Mouse (Mus musculus): ENCODE measurements at regions not wholly inside any gene's neighbourhood (a gene's known extent, or its start where the extent isn't known, plus 50 kb on each side); places are given as distances from the start of the nearest gene placed in this dataset.
"Not testable (repeated sequence)": the region's sequence is repeated elsewhere in the genome, so short reads cannot be mapped to it uniquely, and the experiment has no call there.

DNA sequence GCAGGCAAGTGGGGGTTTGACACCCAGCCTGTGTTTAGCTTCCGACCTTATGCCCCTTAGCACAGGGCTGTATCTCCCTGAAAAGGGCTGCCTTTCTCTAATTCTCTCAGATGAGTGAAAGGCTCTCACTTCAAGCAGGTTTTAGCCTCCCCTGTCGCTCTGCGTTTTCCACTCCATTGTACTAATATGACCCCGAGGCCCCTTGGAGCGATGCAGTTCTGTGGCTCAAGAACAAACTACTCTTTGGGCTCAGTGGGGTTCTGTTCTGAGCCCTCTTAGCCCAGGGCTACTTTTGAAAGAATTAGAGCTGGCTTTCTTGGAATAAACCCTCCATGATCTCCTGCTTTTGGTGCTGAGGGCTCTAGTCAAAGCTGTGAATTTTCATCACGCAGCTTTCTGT lies 53.4 kb upstream of the Castor2 start:
- intact Hi-C loops (cut with DNase I): no loop called here
- DNase-seq (ENCODE audit: low spot score in 2 of 2): no peak

GRCm38 (mm10) chr5:134042938-134043337 lies 56.6 kb upstream of the Castor2 start:
- DNase-seq (ENCODE audit: low spot score in 2 of 2); intact Hi-C loops (cut with DNase I): not testable (repeated sequence)

- peak; percentile 23 to 39 for DNase-seq (ENCODE audit: low spot score in 2 of 2)
- intact Hi-C loops (cut with DNase I): no loop called here
Measured at GRCm38 (mm10) chr5:134027316-134027966, 72.1 kb upstream of the Castor2 start.

- DNase-seq (ENCODE audit: low spot score in 2 of 2): no peak
- intact Hi-C loops (cut with DNase I): loop anchor here (10.0 kb wide), 1 partner anchor 1785 kb away; no protein-coding TSS in a partner anchor
Measured at GRCm38 (mm10) chr5:134019651-134020432, 79.7 kb upstream of the Castor2 start.

- peak; percentile 6 to 26 for DNase-seq (ENCODE audit: low spot score in 2 of 2)
- intact Hi-C loops (cut with DNase I): loop anchor here (10.0 kb wide), 1 partner anchor 1780 kb away; no protein-coding TSS in a partner anchor
Measured at GRCm38 (mm10) chr5:134014257-134015163, 85.0 kb upstream of the Castor2 start.

GRCm38 (mm10) chr5:134013206-134013605 lies 86.3 kb upstream of the Castor2 start:
- DNase-seq (ENCODE audit: low spot score in 2 of 2): no peak
- intact Hi-C loops (cut with DNase I): loop anchor here (10.0 kb wide), 1 partner anchor 1778 kb away; no protein-coding TSS in a partner anchor

- intact Hi-C loops (cut with DNase I): loop anchor here (10.0 kb wide), 3 partner anchors 205 to 1775 kb away; partner anchors contain the start of gene Auts2
- DNase-seq (ENCODE audit: low spot score in 2 of 2): no peak
Measured at GRCm38 (mm10) chr5:134009843-134010242, 89.7 kb upstream of the Castor2 start.

DNA sequence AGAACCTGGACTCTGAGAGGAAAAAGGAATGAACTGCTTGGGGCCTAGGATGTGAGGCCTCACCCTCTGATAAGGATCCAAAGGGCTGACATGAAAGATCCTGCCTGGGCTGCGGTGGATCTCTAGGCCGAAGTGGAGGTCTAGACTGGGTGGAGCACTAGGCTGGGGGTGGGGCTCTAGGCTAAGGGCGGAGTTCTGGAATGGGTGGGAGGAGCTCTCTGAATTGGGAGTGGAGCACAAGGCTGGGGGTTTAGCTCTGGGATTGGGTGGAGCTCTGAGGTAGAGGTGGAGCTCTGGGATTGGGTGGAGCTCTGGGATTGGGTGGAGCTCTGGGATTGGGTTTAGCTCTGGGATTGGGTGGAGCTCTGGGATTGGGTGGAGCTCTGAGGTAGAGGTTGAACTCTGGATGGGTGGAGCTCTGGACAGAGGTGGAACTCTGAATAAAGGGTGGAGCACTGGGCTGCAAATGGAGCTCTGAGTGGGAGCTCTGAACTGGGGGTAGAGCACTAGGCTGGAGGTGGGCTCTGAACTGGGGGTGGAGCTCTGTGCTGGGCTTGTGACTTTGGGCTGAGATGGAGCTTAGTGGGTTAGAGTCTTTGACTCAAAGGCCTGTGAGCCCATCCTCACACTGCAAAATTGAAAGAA lies 92.3 kb upstream of the Castor2 start:
- no peak for DNase-seq (ENCODE audit: low spot score in 2 of 2)
- intact Hi-C loops (cut with DNase I): loop anchor here (10.0 kb wide), 2 partner anchors 202 to 1462 kb away; partner anchors contain the start of gene Auts2

DNA sequence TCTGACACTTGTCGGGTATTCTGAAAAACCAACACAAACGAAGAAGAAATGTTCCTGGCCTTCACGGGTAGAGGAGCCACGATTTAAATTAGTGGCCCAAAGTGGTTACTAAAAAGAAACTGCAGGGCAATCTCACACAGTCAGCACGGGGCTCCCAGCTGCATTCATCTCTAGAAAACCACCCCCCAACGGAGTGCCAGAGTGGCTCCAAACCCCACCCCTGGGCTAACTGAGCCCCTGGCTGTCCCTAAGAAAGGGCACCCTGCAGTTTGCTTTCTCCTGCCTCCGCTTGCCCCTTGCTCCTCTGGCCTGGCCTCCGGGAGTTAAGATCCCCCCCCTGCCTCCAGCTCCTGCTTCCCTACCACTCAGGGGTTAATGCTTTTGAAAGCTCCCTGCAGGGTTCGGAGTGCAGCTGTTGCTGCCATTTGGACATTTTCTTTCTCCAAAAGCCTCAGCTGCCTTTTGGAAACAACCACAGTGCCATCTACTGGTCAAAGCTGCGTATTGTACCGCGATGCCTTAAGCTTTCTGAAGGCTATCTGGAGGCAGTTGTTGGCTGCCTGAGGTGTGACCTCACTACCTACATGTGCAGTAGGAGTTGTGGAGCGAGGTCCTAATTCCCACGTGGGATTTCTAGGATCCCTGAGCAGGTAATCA lies 92.9 kb upstream of the Castor2 start:
- peak; percentile 78 to 79 for DNase-seq (ENCODE audit: low spot score in 2 of 2)
- intact Hi-C loops (cut with DNase I): loop anchor here (10.0 kb wide), 2 partner anchors 202 to 1462 kb away; partner anchors contain the start of gene Auts2

GRCm38 (mm10) chr5:134006001-134006400 lies 93.5 kb upstream of the Castor2 start:
- no peak for DNase-seq (ENCODE audit: low spot score in 2 of 2)
- intact Hi-C loops (cut with DNase I): loop anchor here (10.0 kb wide), 2 partner anchors 201 to 1461 kb away; partner anchors contain the start of gene Auts2

- DNase-seq (ENCODE audit: low spot score in 2 of 2): no peak
- intact Hi-C loops (cut with DNase I): loop anchor here (10.0 kb wide), 2 partner anchors 195 to 1455 kb away; partner anchors contain the start of gene Auts2
Measured at GRCm38 (mm10) chr5:134000100-134000499, 99.4 kb upstream of the Castor2 start.

GRCm38 (mm10) chr5:133999698-134000097 lies 99.8 kb upstream of the Castor2 start:
- DNase-seq (ENCODE audit: low spot score in 2 of 2): no peak
- intact Hi-C loops (cut with DNase I): loop anchor here (10.0 kb wide), 2 partner anchors 195 to 1455 kb away; partner anchors contain the start of gene Auts2

GRCm38 (mm10) chr5:133991994-133992393 lies 107.5 kb upstream of the Castor2 start:
- intact Hi-C loops (cut with DNase I): no loop called here
- no peak for DNase-seq (ENCODE audit: low spot score in 2 of 2)

DNA sequence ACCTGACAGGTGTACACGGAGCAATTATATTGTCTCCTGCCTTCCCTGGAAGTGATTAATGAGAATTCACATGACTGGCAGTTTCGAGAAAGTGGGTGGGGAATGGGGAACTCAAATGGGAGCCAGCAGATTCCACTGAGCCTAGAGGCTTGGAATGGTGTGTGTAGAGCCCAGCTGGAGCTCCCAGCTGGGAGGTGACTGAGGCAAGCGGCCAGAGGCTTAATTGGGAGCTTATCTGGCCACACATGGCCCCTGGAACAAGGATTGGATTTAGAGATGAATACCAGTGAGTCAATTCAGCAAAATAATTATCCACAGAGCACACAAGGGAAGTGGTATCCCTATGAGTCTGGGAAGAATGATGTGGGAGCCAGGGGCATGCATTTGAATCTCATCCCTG lies 108.0 kb upstream of the Castor2 start:
- intact Hi-C loops (cut with DNase I): no loop called here
- no peak for DNase-seq (ENCODE audit: low spot score in 2 of 2)

DNA sequence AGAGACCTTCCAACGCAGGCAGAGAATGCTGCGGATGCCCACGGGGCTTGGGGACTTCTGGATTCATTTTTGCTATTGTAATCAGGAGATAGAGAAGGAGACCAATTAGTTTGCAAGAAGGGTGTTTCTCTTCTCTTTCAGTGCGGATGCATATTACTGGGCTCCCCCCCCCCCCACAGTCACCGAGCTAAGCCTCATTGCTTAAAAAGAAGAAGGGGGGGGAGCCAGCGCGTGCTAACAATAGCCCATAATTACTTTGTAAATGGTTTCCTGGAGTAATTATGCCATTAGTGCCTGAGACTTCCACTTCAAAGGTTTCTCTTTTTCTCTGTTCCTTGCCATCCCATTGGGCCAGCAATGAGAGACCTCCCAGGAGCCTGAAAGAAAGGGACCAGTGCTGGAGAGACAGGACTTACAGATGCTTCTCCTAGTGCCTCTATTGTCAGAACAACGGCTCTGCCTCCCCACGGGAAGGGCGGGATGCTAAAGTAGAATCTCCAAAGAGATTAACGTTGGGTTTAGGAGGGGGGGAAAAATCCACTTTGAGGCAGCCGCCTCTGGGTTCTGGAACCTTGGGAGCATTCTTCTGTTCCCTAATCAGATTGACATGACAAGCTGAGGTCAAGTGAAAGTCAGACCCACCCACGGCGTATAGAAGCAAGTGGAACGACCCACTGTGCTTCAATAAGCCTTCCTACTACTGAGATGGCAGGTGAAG lies 116.1 kb upstream of the Castor2 start:
- intact Hi-C loops (cut with DNase I): no loop called here
- no peak for DNase-seq (ENCODE audit: low spot score in 2 of 2)

DNA sequence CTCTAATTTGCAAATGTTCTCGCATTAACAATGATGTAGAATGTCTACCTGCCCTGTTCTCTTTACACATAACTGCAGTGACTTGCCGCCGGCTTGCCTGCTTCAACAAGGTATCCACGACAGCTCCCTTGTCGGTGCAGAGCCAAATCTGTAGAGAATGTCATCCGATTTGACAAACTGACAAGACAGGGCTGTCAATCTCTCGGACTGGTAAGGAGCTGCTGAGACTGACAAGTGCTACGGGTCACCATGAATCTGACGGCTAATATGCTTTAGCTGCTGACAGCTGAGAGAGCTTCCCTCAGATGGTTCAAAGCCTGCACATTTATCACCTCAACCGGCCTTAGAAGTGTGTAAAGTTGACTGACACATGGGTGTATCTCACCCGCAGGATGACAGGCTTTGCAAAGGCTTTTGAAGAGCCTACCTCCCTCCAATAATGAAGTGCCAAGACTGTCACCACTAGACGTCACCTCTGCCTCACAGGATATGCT lies 129.0 kb upstream of the Castor2 start:
- DNase-seq (ENCODE audit: low spot score in 2 of 2): no peak
- intact Hi-C loops (cut with DNase I): no loop called here

DNA sequence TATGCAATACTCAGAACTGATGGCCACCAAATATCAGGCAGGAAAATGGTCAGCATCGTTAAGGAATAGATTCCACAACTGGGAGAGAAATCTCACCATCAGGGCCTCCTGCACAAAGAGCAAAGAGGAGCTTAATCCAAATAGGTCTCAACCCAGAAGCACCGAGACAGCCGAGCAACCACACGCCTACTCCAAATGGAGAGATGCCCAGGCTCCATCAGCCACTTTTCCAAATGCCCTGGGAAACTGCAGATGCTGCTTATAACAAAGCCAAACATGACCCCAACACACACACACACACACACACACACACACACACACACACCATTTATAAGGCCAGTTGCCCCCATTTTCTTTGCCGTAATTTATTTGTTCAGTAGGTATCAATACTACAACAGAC lies 136.2 kb upstream of the Castor2 start:
- intact Hi-C loops (cut with DNase I): no loop called here
- no peak for DNase-seq (ENCODE audit: low spot score in 2 of 2)

DNA sequence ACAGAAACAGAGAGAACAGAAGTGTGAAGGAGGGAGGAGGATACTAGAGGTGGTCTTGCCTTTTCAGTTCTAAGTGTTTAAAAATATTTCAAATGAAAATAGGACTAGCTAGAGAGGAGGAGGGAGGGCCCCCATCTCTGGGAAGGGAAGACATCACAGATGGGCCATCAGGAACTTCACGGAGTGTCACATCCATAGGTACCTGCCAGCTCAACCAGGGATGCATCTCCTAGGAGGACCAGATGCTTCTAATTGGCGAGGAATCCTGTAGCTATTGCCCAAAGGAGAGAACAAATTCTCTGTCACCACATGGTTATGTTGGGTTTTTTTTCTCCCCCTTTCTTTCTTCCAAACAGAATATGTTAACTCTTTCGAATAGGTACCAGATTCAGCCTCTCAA lies 158.7 kb upstream of the Castor2 start:
- DNase-seq (ENCODE audit: low spot score in 2 of 2): peak; percentile 27 to 48
- intact Hi-C loops (cut with DNase I): no loop called here

Measured in left cerebral cortex, postnatal 36 days (tissue).